Mouse (Mus musculus) testis, adult 2 months (tissue): ENCODE results near the gene Glipr2.

Experiments
- CTCF ChIP-seq: fragments of 200-500 bp; IDR thresholded peaks from 2 replicates; pipeline ENCODE4 v1.5.1; 2012; ENCODE audit warnings: low read depth, mild to moderate bottlenecking, inconsistent platforms, low read length, moderate library complexity; ENCODE audit not compliant: control insufficient read depth, insufficient read depth, insufficient replicate concordance
- POLR2A ChIP-seq: fragments of 200-500 bp; IDR thresholded peaks from 2 replicates; pipeline ENCODE4 v1.6.1; 2012; ENCODE audit warnings: low read depth, mild to moderate bottlenecking, inconsistent platforms, low read length, moderate library complexity; ENCODE audit not compliant: control insufficient read depth

- TF ChIP-seq CTCF (no peak), POLR2A (no peak)
These were observed 65.6 kb downstream of the Glipr2 start for GRCm38 (mm10) chr4:44022766-44023165.
